Mouse (Mus musculus) ES-Bruce4 (cell line): Measurements from ENCODE around the gene Asb4.

ENCODE experiments used
- CTCF ChIP-seq: IDR thresholded peaks from one replicate; pipeline ENCODE4 v1.8.1; 2011; ENCODE audit warnings: low read depth, low read length
- EP300 ChIP-seq: IDR thresholded peaks from 2 replicates; pipeline ENCODE4 v1.6.1; 2011; ENCODE audit warnings: low read depth, low read length; ENCODE audit not compliant: insufficient read depth
- POLR2A ChIP-seq: IDR thresholded peaks from one replicate; pipeline ENCODE4 v1.8.1; 2011; ENCODE audit warnings: low read length; ENCODE audit not compliant: insufficient read depth

GRCm38 (mm10) chr6:5396797-5397196, 13.6 kb downstream of the Asb4 start:
- TF ChIP-seq CTCF (no peak), POLR2A (no peak), EP300 (no peak)
